Mouse (Mus musculus) kidney, postnatal 0 days (tissue): Measurements from ENCODE around the gene Tfpi. TPM values are rescaled to one million over a fixed set of nuclear protein-coding genes. Genes with fewer than 3 reads are reported as not detected.
"Not testable (repeated sequence)": the region's sequence is repeated elsewhere in the genome, so short reads cannot be mapped to it uniquely, and the experiment has no call there.

Source experiments
- ATAC-seq: fragments of 200-750 bp; cut with Nextera tagmentation; replicated peaks from 2 replicates; pipeline ENCODE4 v1.8.0; 2017; ENCODE audit warnings: low read depth, moderate number of reproducible peaks, moderate TSS enrichment, moderate library complexity; ENCODE audit not compliant: low FRiP score
- DNase-seq: peaks from one replicate; pipeline ENCODE4 v3.0.0-alpha.2; 2016; ENCODE audit warnings: low spot score
- H3K27ac ChIP-seq: fragments of 300-500 bp; sonication (generic); 2 replicates; pipeline ENCODE4 v1.5.1; 2014; ENCODE audit warnings: mild to moderate bottlenecking
- H3K27me3 ChIP-seq: fragments of 300-500 bp; sonication (generic); 2 replicates; pipeline ENCODE4 v1.6.1; 2014; ENCODE audit warnings: low read length, mixed read lengths; ENCODE audit not compliant: insufficient read depth
- H3K36me3 ChIP-seq: fragments of 300-500 bp; sonication (generic); 2 replicates; pipeline ENCODE4 v1.6.1; 2014; ENCODE audit warnings: low read length, mixed read lengths; ENCODE audit not compliant: insufficient read depth
- H3K4me1 ChIP-seq: fragments of 300-500 bp; sonication (generic); replicated peaks from 2 replicates; pipeline ENCODE4 v1.6.1; 2014; ENCODE audit warnings: antibody characterized with exemption, low read length, mixed read lengths; ENCODE audit not compliant: insufficient read depth
- H3K4me2 ChIP-seq: fragments of 300-500 bp; sonication (generic); 2 replicates; pipeline ENCODE4 v1.6.1; 2014; ENCODE audit warnings: mild to moderate bottlenecking, low read length, moderate library complexity, mixed read lengths
- H3K4me3 ChIP-seq: fragments of 300-500 bp; sonication (generic); replicated peaks from 2 replicates; pipeline ENCODE4 v1.5.1; 2014; ENCODE audit warnings: low read depth, low read length
- H3K9ac ChIP-seq: fragments of 300-500 bp; sonication (generic); 2 replicates; pipeline ENCODE4 v1.6.1; 2014; ENCODE audit warnings: low read depth, low read length
- H3K9me3 ChIP-seq: fragments of 300-500 bp; sonication (generic); replicated peaks from 2 replicates; pipeline ENCODE4 v1.6.1; 2016; ENCODE audit warnings: low read length, inconsistent platforms, mixed read lengths
- CTCF ChIP-seq: IDR thresholded peaks from 2 replicates; pipeline ENCODE4 v1.5.1; 2016; ENCODE audit warnings: antibody characterized with exemption, low read depth, mild to moderate bottlenecking, moderate library complexity
- WGBS: fragments of 180-500 bp; shearing (Covaris S2); extraction: QIAGEN DNeasy Blood & Tissue Kit; methylation state at CpG from one replicate; pipeline ENCODE4 v1.1.7; 2014; 5-methylcytosine and 5-hydroxymethylcytosine counted together
- polyA plus RNA-seq: library from polyadenylated mRNA; unstranded; fragments of >200 nt; fragmentation: Nextera tagmentation; extraction: Ambion mirVana; gene quantifications from 2 replicates; pipeline ENCODE4 v1.2.1, GENCODE M21; 2015

The Tfpi gene
- polyA plus RNA-seq, 1 experiment from 2014 or later: 34.7 TPM

- no peak for TF ChIP-seq CTCF
- Histone ChIP-seq H3K9me3 (no peaks in the 10 kb centered on the region), H3K4me3 (no peak overlapping the region), H3K4me1 (no peaks in the 10 kb centered on the region), H3K27me3 (no peaks in the 10 kb centered on the region), H3K36me3 (no peaks in the 10 kb centered on the region), H3K4me2 (no peak overlapping the region), H3K9ac (no peak overlapping the region), H3K27ac (0 out of 2 replicates have a peak overlapping the region, but pooled peaks have one; percentile 52)
- ATAC-seq (no peak), DNase-seq (peak; percentile 62)
- WGBS: 51% methylated on average over 12 of the region's 12 CpGs
These were observed 43.0 kb upstream of the Tfpi start for GRCm38 (mm10) chr2:84519514-84520067.

DNA sequence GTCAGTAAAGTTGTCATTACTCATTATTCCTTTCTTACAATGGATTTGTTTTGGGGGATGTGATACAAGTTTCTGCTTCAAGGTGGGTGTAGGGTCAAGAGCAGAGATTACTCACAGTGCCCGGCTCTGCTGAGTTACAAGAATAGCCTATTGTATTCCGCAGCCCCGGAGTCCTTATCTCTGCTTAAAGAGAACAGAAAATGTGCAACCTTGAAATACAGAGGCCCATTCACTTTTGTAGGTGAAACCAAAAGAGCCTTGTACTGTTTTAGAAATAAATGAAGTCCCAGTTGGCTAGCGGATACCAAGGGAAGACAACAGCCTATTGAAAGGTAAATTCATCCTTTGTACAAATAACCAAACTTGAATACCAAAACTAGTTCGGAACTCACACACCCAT, 42.2 kb upstream of the Tfpi start:
- TF ChIP-seq CTCF: no peak
- 71% methylated on average over 5 of the region's 5 CpGs for WGBS
- H3K9ac ChIP-seq: no peak overlapping the region
- H3K36me3 ChIP-seq: no peaks in the 10 kb centered on the region
- DNase-seq (peak; percentile 9), ATAC-seq (no peak)
- peak overlapping the region; percentile 52; the same call in 1 of the 2 replicates for H3K27ac ChIP-seq
- no peak overlapping the region for H3K4me2 ChIP-seq
- H3K27me3 ChIP-seq: no peaks in the 10 kb centered on the region
- H3K9me3 ChIP-seq: no peaks in the 10 kb centered on the region
- no peak overlapping the region for H3K4me3 ChIP-seq
- no peaks in the 10 kb centered on the region for H3K4me1 ChIP-seq

DNA sequence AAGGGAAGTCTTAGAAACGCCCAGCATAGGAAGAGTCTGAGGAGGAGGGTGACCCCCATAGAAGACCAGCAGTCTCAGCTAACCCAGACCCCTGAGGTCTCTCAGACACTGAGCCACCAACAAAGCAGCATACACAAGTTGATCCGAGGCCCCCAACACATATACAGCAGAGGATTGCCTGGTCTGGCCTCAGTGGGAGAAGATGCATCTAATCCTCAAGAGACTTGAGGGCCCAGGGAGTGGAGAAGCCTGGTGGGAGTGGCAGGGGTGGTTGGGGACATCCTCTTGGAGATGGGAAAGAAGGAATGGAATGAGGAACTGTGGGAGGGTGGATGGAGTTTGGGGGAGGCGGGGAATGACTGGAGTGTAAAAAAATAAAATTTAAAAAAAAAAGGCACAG, 36.7 kb upstream of the Tfpi start:
- Histone ChIP-seq H3K4me3 (no peak overlapping the region), H3K36me3 (no peaks in the 10 kb centered on the region), H3K27me3 (no peaks in the 10 kb centered on the region), H3K27ac (no peak overlapping the region), H3K4me2 (no peak overlapping the region), H3K9ac (no peak overlapping the region), H3K9me3 (no peaks in the 10 kb centered on the region), H3K4me1 (no peaks in the 10 kb centered on the region)
- ATAC-seq (no peak), DNase-seq (no peak)
- WGBS: 87% methylated on average over 3 of the region's 3 CpGs
- no peak for TF ChIP-seq CTCF

DNA sequence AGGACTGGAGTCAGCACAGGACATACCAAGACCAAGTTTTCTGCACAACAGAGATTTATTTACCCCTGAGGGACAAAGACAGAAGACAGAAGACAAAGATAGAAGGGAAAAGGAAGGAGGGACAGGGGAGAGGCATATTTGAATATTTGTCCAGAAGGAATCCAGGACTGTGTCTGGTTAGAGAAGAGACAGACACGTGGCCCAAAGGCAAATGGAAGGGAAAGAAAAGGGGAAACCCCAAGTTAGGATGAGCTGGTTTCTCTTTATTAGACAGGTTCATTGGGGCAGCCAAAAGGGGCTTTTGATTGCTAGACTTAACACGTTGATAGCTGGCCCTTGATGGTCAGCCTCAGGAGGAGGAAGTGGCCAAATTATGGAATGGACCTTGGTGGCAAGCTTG, 34.9 kb upstream of the Tfpi start:
- Histone ChIP-seq H3K36me3 (no peaks in the 10 kb centered on the region), H3K9ac (no peak overlapping the region), H3K4me2 (no peak overlapping the region), H3K27me3 (no peaks in the 10 kb centered on the region), H3K4me3 (no peak overlapping the region), H3K4me1 (no peaks in the 10 kb centered on the region), H3K9me3 (no peaks in the 10 kb centered on the region), H3K27ac (no peak overlapping the region)
- TF ChIP-seq CTCF: no peak
- WGBS: 60% methylated on average over 2 of the region's 2 CpGs
- ATAC-seq (no peak), DNase-seq (no peak)

- Histone ChIP-seq H3K9ac (no peak overlapping the region), H3K4me3 (no peak overlapping the region), H3K4me1 (no peaks in the 10 kb centered on the region), H3K27me3 (no peaks in the 10 kb centered on the region), H3K9me3 (no peaks in the 10 kb centered on the region), H3K36me3 (no peaks in the 10 kb centered on the region), H3K27ac (no peak overlapping the region), H3K4me2 (no peak overlapping the region)
- ATAC-seq (no peak), DNase-seq (no peak)
- WGBS: 91% methylated on average over 4 of the region's 4 CpGs
- TF ChIP-seq CTCF: no peak
These were observed 34.5 kb upstream of the Tfpi start for GRCm38 (mm10) chr2:84511036-84511435.

- ATAC-seq: peak; percentile 71; the same call in 1 of the 2 replicates
- peak overlapping the region; percentile 76 for H3K27ac ChIP-seq
- H3K4me3 ChIP-seq, H3K36me3 ChIP-seq, H3K27me3 ChIP-seq, H3K9ac ChIP-seq, H3K4me2 ChIP-seq, H3K9me3 ChIP-seq, H3K4me1 ChIP-seq, DNase-seq: not testable (repeated sequence)
- 18% methylated on average over 5 of the region's 11 CpGs for WGBS
- TF ChIP-seq CTCF: peak; percentile 25
These were observed 28.4 kb upstream of the Tfpi start for GRCm38 (mm10) chr2:84504954-84505394.

GRCm38 (mm10) chr2:84504285-84504684, 27.7 kb upstream of the Tfpi start:
- Histone ChIP-seq H3K4me1 (no peaks in the 10 kb centered on the region), H3K4me3 (no peak overlapping the region), H3K27ac (no peak overlapping the region), H3K4me2 (no peak overlapping the region), H3K9ac (no peak overlapping the region), H3K9me3 (no peaks in the 10 kb centered on the region), H3K36me3 (no peaks in the 10 kb centered on the region), H3K27me3 (no peaks in the 10 kb centered on the region)
- no peak for TF ChIP-seq CTCF
- DNase-seq (no peak), ATAC-seq (no peak)
- 69% methylated on average over 4 of the region's 4 CpGs for WGBS
